Mouse (Mus musculus): ENCODE results near the gene Wrap53. TPM values are rescaled to one million over a fixed set of nuclear protein-coding genes. Genes with fewer than 3 reads are reported as not detected.
A peak's percentile ranks its signal among the peaks of the same experiment; 100 is the strongest.

Wrap53 gene
- polyA plus RNA-seq, 1 experiment from 2014 or later = 14.7 TPM

DNA sequence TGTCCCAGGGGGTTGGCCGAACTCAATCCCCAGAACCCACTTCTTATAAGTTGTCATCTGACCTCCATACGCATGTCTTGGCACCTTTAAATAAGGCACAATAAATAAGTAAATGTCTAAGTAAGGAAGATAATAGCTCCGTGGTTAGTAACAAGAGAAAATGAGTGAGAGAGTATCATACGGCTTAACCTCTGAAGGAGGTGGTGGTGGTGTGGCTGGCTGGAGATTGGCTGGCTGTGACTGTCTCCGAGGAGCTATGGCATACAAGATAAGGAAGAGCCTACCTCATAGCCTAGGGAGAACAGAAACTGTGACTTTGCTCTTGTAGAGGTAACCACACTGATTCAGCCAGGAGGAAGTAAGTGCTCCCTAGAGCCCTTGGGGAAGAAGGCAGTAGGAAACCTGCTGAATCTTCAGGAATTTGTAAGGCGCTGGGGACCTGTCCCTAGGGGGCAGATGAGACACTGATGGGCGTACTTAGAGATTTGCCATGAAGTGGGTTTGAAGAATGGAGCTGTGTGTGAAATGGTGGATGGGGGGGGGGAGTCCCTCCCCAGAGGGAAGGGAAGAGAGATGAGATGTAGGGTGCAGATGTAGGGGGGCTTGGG, 5.8 kb upstream of the Wrap53 start:
- WGBS = 57% methylated on average over 7 of the region's 7 CpGs
- Histone ChIP-seq H3K9me3 (ENCODE audit: control insufficient read depth) (no peaks in the 10 kb centered on the region), H3K4me2 (replicated peaks; ENCODE audit: low read depth) (peak overlapping the region; percentile 13; the same call in 1 of the 2 replicates), H3K4me1 (replicated peaks; ENCODE audit: control insufficient read depth, insufficient read depth, low read length) (no peaks in the 10 kb centered on the region), H3K36me3 (ENCODE audit: control insufficient read depth, insufficient read depth) (peaks cover 34% of the 10 kb centered on the region), H3K4me3 (ENCODE audit: low read depth, low read length) (no peak overlapping the region), H3K27ac (ENCODE audit: low read depth, low read length) (peak overlapping the region; percentile 30; the same call in 1 of the 2 replicates), H3K27me3 (replicated peaks; ENCODE audit: control insufficient read depth, insufficient read depth, low read length) (no peaks in the 10 kb centered on the region), H3K9ac (ENCODE audit: low read depth, low read length) (no peak overlapping the region)
- ATAC-seq = peak; percentile 23; the same call in 1 of the 2 replicates
- TF ChIP-seq CTCF (IDR thresholded peaks at IDR 0.05; ENCODE audit: low read depth) = peak; percentile 27

DNA sequence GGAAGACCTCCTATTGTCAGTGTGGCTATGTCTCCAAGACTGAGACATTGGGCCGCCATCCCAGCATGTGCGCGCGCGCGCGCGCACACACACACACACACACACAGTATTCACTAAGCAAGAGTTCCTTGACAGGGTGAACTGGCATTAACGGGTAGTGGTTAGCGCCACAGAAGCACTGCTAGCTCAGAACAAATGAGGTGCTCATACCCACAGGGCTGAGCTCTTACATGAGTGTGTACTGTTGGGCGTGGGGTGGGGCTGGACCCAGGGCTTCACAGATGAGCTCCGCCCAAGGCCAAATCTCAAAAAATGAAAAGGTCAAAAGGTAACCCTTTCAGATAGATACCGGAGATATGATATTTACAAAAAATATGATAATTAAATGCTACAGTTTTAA, 4.9 kb upstream of the Wrap53 start:
- 90% methylated on average over 13 of the region's 13 CpGs for WGBS
- Histone ChIP-seq H3K4me2 (replicated peaks; ENCODE audit: low read depth) (no peak overlapping the region), H3K27ac (ENCODE audit: low read depth, low read length) (no peak overlapping the region), H3K9me3 (ENCODE audit: control insufficient read depth) (no peaks in the 10 kb centered on the region), H3K36me3 (ENCODE audit: control insufficient read depth, insufficient read depth) (peaks cover 26% of the 10 kb centered on the region), H3K27me3 (replicated peaks; ENCODE audit: control insufficient read depth, insufficient read depth, low read length) (no peaks in the 10 kb centered on the region), H3K9ac (ENCODE audit: low read depth, low read length) (no peak overlapping the region), H3K4me3 (ENCODE audit: low read depth, low read length) (no peak overlapping the region), H3K4me1 (replicated peaks; ENCODE audit: control insufficient read depth, insufficient read depth, low read length) (no peaks in the 10 kb centered on the region)
- no peak for ATAC-seq
- TF ChIP-seq CTCF (IDR thresholded peaks at IDR 0.05; ENCODE audit: low read depth) = no peak

DNA sequence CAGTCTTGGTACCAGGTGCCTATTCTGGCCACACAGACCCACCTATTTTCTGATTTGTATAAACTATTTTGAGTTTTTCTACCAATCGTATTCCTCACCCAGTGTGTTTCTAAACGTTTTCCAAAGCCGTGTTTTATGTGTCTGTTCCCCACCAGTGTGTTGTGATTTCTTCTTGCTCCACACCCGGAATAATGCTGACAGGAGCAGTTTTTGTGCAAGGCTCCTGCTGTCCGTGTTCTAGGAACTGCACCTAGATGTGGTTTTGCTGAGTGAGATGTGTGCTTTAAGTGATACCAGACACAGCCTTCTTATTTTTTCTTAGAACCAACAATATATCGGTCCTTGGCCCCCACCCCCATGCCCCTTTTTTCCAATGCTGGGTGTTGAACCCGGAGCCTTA, 4.0 kb upstream of the Wrap53 start:
- Histone ChIP-seq H3K9me3 (ENCODE audit: control insufficient read depth) (no peaks in the 10 kb centered on the region), H3K4me3 (ENCODE audit: low read depth, low read length) (no peak overlapping the region), H3K4me1 (replicated peaks; ENCODE audit: control insufficient read depth, insufficient read depth, low read length) (no peaks in the 10 kb centered on the region), H3K27ac (ENCODE audit: low read depth, low read length) (no peak overlapping the region; the same call in 1 of the 2 replicates), H3K27me3 (replicated peaks; ENCODE audit: control insufficient read depth, insufficient read depth, low read length) (no peaks in the 10 kb centered on the region), H3K4me2 (replicated peaks; ENCODE audit: low read depth) (no peak overlapping the region), H3K9ac (ENCODE audit: low read depth, low read length) (no peak overlapping the region), H3K36me3 (ENCODE audit: control insufficient read depth, insufficient read depth) (peaks cover 17% of the 10 kb centered on the region)
- ATAC-seq = no peak
- no peak for TF ChIP-seq CTCF (IDR thresholded peaks at IDR 0.05; ENCODE audit: low read depth)
- 71% methylated on average over 7 of the region's 7 CpGs for WGBS

DNA sequence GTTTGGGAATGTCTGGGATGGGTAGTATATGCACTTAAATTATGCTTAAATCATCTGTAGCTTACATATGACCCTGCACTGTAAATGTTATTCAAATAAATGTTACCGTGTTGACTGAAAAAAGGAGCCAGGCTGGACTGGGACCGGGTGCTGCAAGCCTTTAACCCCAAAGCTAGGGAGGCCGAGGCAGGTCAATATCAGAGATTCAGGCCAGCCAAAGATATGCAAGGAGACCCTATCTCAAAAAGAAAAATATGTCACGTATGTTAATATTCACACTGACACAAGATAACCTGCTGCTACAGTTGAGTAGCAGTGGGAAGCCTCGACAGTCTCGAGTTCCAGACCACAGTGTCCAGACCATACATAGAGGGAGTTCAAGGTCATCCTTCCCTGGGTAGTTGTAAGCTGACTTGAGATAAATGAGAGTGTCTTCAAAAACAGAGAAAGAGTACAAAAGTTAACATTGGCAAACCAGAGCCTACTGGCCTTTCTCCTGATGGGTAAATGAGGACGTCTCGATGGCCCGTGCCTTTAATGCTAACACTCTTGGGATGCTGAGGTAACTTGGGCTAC, 2.3 kb upstream of the Wrap53 start:
- Histone ChIP-seq H3K4me2 (replicated peaks; ENCODE audit: low read depth) (peak overlapping the region; percentile 94), H3K9me3 (ENCODE audit: control insufficient read depth) (no peaks in the 10 kb centered on the region), H3K9ac (ENCODE audit: low read depth, low read length) (no peak overlapping the region), H3K36me3 (ENCODE audit: control insufficient read depth, insufficient read depth) (peaks cover under 1% of the 10 kb centered on the region), H3K4me3 (ENCODE audit: low read depth, low read length) (peak overlapping the region; percentile 80), H3K27me3 (replicated peaks; ENCODE audit: control insufficient read depth, insufficient read depth, low read length) (no peaks in the 10 kb centered on the region), H3K27ac (ENCODE audit: low read depth, low read length) (no peak overlapping the region), H3K4me1 (replicated peaks; ENCODE audit: control insufficient read depth, insufficient read depth, low read length) (no peaks in the 10 kb centered on the region)
- no peak for ATAC-seq
- WGBS = 55% methylated on average over 9 of the region's 9 CpGs
- TF ChIP-seq CTCF (IDR thresholded peaks at IDR 0.05; ENCODE audit: low read depth) = no peak

DNA sequence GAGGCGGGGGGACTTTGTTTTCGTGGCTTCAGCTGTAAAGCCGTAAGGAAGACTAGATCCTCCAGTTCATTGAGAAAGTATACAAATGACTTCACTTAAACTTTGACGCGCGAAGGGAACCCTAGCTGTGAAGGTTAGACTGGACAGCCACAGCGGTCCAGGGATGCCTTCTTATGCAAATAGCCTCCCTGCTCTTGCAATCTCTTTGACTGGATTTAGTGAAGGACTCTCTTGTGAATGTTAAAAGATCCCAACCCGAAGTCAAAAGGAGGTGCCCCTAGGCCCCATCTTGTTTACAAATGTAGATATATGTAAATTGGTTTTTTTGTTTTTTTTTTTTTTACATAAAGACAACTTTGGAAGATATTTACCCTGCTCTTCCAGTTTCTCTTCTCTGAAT, 1.8 kb upstream of the Wrap53 start:
- Histone ChIP-seq H3K36me3 (ENCODE audit: control insufficient read depth, insufficient read depth) (no peaks in the 10 kb centered on the region; the same call in 1 of the 2 replicates), H3K4me1 (replicated peaks; ENCODE audit: control insufficient read depth, insufficient read depth, low read length) (no peaks in the 10 kb centered on the region), H3K27ac (ENCODE audit: low read depth, low read length) (0 out of 2 replicates have a peak overlapping the region, but pooled peaks have one; percentile 41), H3K9ac (ENCODE audit: low read depth, low read length) (peak overlapping the region; percentile 49), H3K4me2 (replicated peaks; ENCODE audit: low read depth) (peak overlapping the region; percentile 94), H3K9me3 (ENCODE audit: control insufficient read depth) (no peaks in the 10 kb centered on the region), H3K27me3 (replicated peaks; ENCODE audit: control insufficient read depth, insufficient read depth, low read length) (no peaks in the 10 kb centered on the region), H3K4me3 (ENCODE audit: low read depth, low read length) (peak overlapping the region; percentile 80)
- WGBS = 0% methylated on average over 8 of the region's 8 CpGs
- TF ChIP-seq CTCF (IDR thresholded peaks at IDR 0.05; ENCODE audit: low read depth) = no peak
- ATAC-seq = no peak

DNA sequence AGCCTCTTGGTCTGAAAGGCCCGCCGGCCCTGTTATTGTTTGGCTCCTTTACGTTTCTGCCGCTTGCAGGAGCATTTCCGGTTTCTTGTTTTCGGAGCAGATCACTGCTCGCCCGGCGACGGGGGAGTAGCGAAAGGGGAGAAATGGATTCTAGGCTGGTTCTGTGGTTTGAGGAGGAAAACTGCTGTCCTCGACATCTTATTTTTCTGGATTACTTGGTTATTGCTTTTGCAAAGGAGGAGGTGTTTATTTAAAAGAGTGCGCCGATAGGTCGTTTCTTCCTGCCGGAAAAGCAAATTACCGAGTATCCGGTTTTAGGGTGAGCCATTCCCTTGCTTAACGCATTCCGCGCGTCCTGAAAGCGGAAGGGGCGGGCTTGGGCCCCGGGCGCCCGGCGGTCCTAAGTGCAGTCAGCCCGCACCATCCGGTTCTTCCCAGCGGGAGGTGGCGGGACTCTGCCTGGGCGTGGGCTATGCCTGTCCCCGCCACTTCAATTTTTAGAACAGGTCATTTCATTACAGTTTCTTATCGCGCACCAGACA, 1.2 kb upstream of the Wrap53 start:
- H3K27ac ChIP-seq (ENCODE audit: low read depth, low read length) = peak overlapping the region; percentile 94
- H3K4me2 ChIP-seq (replicated peaks; ENCODE audit: low read depth) = peak overlapping the region; percentile 94
- no peaks in the 10 kb centered on the region; the same call in 1 of the 2 replicates for H3K36me3 ChIP-seq (ENCODE audit: control insufficient read depth, insufficient read depth)
- WGBS = under 1% methylated on average over 36 of the region's 36 CpGs
- TF ChIP-seq CTCF (IDR thresholded peaks at IDR 0.05; ENCODE audit: low read depth) = no peak; the same call in none of the 2 replicates
- H3K4me1 ChIP-seq (replicated peaks; ENCODE audit: control insufficient read depth, insufficient read depth, low read length) = no peaks in the 10 kb centered on the region
- peak overlapping the region; percentile 64 for H3K9ac ChIP-seq (ENCODE audit: low read depth, low read length)
- no peaks in the 10 kb centered on the region for H3K9me3 ChIP-seq (ENCODE audit: control insufficient read depth)
- ATAC-seq = peak; percentile 78
- H3K4me3 ChIP-seq (ENCODE audit: low read depth, low read length) = peak overlapping the region; percentile 80
- no peaks in the 10 kb centered on the region for H3K27me3 ChIP-seq (replicated peaks; ENCODE audit: control insufficient read depth, insufficient read depth, low read length)

Data from intestine, postnatal 0 days (tissue).